Mouse (Mus musculus): ENCODE measurements around the gene Dand5.
"Not testable (repeated sequence)": the region's sequence is repeated elsewhere in the genome, so short reads cannot be mapped to it uniquely, and the experiment has no call there.

Gene Dand5

GRCm38 (mm10) chr8:84839411-84839810 is 16.8 kb upstream of the Dand5 start:
- Histone ChIP-seq H3K36me3 (ENCODE audit: control insufficient read depth, insufficient read depth, low read length, poor library complexity, severe bottlenecking) (peaks cover 35% of the 10 kb centered on the region), H3K27me3 (ENCODE audit: control insufficient read depth, insufficient read depth, low read length, poor library complexity, severe bottlenecking) (no peaks in the 10 kb centered on the region)
- DNase-seq (ENCODE audit: low read depth, low spot score) = no peak

- DNase-seq (ENCODE audit: low read depth, low spot score) = no peak
- no peaks in the 10 kb centered on the region for H3K27me3 ChIP-seq (ENCODE audit: control insufficient read depth, insufficient read depth, low read length, poor library complexity, severe bottlenecking)
These were observed 15.9 kb upstream of the Dand5 start for GRCm38 (mm10) chr8:84838513-84838912.

GRCm38 (mm10) chr8:84837912-84838470 is 15.4 kb upstream of the Dand5 start:
- no peaks in the 10 kb centered on the region for H3K27me3 ChIP-seq (ENCODE audit: control insufficient read depth, insufficient read depth, low read length, poor library complexity, severe bottlenecking)

More at GRCm38 (mm10) chr8:84838513-84838912, 15.9 kb upstream of the Dand5 start:
- peaks cover 29% of the 10 kb centered on the region for H3K36me3 ChIP-seq (ENCODE audit: control insufficient read depth, insufficient read depth, low read length, poor library complexity, severe bottlenecking)

GRCm38 (mm10) chr8:84837149-84837911 is 14.7 kb upstream of the Dand5 start:
- Histone ChIP-seq H3K27me3 (ENCODE audit: control insufficient read depth, insufficient read depth, low read length, poor library complexity, severe bottlenecking) (no peaks in the 10 kb centered on the region), H3K36me3 (ENCODE audit: control insufficient read depth, insufficient read depth, low read length, poor library complexity, severe bottlenecking) (peaks cover 18% of the 10 kb centered on the region)
- no peak for DNase-seq (ENCODE audit: low read depth, low spot score)

More at GRCm38 (mm10) chr8:84837912-84838470, 15.4 kb upstream of the Dand5 start:
- no peak for DNase-seq (ENCODE audit: low read depth, low spot score)
- peaks cover 24% of the 10 kb centered on the region for H3K36me3 ChIP-seq (ENCODE audit: control insufficient read depth, insufficient read depth, low read length, poor library complexity, severe bottlenecking)

DNA sequence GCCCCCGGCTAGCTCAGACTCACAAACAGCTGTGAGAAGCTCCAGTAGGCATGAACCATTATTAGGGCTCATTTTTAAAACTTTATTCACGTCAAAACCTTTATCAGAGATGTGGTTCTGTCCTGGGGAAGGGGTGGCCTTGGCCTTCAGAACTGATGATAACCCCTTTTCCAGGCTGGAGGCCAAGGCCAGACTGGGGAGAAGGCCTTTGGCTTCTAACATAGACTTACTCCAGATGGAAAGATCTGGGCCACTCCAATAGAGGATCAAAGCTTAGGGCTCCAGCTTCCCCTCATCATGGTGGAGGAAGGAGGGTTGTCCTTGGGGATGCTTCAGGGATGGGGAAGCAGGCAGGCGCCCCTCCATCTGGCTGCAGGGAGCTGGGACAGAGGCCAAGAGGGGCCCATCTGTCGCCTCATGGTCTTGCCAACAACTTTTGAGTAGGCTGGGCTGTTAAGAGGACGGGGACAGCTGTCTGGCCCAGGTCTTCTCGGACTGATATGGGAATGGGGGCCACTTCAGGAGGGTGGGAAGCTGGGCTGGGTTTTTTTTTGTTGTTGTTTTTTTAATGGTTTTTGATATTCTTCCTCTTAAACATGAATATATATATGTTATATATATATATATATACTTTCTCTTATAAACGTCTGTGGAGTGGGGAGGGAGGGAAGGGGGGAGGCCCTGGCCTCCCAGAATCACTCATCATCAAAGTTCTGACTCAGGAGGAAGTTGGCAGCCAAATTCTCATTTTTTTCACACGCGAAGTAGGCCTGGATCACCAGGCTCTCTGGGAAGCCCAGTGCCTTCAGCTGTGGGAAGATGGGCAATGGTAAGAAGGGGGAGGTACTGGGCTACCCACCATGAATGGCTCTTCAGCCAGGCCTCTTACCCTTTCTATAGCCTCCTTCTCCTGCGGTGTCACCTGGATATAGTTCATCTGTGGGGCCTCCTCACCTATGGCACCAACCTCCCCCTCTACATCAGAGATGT is 12.5 kb upstream of the Dand5 start:
- Histone ChIP-seq H3K27me3 (ENCODE audit: control insufficient read depth, insufficient read depth, low read length, poor library complexity, severe bottlenecking) (no peaks in the 10 kb centered on the region), H3K36me3 (ENCODE audit: control insufficient read depth, insufficient read depth, low read length, poor library complexity, severe bottlenecking) (peaks cover 13% of the 10 kb centered on the region)
- no peak for DNase-seq (ENCODE audit: low read depth, low spot score)

DNA sequence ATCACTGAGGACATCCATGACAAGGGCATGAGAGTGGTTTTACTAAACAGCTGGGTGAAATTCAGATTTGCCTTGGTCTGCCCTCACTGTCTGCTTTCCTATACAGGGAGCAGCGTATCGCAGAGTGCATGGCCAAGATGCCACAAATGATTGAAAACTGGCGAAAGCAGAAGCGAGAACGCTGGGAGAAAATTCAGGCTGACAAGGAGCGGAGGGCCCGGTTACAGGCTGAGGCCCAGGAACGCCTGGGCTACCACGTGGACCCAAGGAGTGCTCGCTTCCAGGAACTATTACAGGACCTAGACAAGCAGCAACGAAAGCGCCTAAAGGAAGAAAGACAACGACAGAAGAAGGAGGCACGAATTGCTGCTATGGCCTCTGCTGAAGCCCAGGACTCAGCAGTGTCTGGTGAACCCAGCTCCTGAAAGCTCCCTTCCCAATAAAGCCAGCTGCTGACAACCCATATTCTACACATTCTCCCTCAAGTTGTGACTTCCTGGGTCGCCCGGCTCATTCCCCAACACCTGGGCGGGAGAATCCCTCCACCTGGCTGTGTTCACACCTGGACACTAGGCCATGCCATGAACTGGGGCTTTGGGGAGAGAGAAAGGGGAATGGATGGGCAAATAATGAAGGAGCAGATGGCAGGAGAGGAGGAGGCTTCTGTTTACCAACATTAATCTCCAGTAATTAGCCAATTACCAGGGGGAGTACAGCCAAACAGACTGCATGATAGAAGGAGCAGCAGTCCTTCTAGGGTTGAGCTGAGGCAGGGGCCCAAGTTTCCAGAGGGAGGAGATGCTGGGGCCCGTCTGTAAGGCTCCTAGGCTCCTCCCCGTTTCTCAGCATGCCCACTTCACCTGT is 11.6 kb upstream of the Dand5 start:
- Histone ChIP-seq H3K27me3 (ENCODE audit: control insufficient read depth, insufficient read depth, low read length, poor library complexity, severe bottlenecking) (no peaks in the 10 kb centered on the region), H3K36me3 (ENCODE audit: control insufficient read depth, insufficient read depth, low read length, poor library complexity, severe bottlenecking) (peaks cover 13% of the 10 kb centered on the region)
- DNase-seq (ENCODE audit: low read depth, low spot score) = no peak

- Histone ChIP-seq H3K27me3 (ENCODE audit: control insufficient read depth, insufficient read depth, low read length, poor library complexity, severe bottlenecking) (no peaks in the 10 kb centered on the region), H3K36me3 (ENCODE audit: control insufficient read depth, insufficient read depth, low read length, poor library complexity, severe bottlenecking) (peaks cover 13% of the 10 kb centered on the region)
- no peak for DNase-seq (ENCODE audit: low read depth, low spot score)
These were observed 10.4 kb upstream of the Dand5 start for GRCm38 (mm10) chr8:84832759-84833742.

GRCm38 (mm10) chr8:84832034-84832717 is 9.6 kb upstream of the Dand5 start:
- DNase-seq (ENCODE audit: low read depth, low spot score) = peak; percentile 86
- Histone ChIP-seq H3K27me3 (ENCODE audit: control insufficient read depth, insufficient read depth, low read length, poor library complexity, severe bottlenecking) (no peaks in the 10 kb centered on the region; the same call in 1 of the 2 replicates), H3K36me3 (ENCODE audit: control insufficient read depth, insufficient read depth, low read length, poor library complexity, severe bottlenecking) (peaks cover 8% of the 10 kb centered on the region)

- Histone ChIP-seq H3K36me3 (ENCODE audit: control insufficient read depth, insufficient read depth, low read length, poor library complexity, severe bottlenecking) (peaks cover 8% of the 10 kb centered on the region), H3K27me3 (ENCODE audit: control insufficient read depth, insufficient read depth, low read length, poor library complexity, severe bottlenecking) (no peaks in the 10 kb centered on the region; the same call in 1 of the 2 replicates)
- DNase-seq (ENCODE audit: low read depth, low spot score) = peak; percentile 81
These were observed 8.9 kb upstream of the Dand5 start, which contains the start of gene Gadd45gip1 for GRCm38 (mm10) chr8:84831490-84831889. Gene Gadd45gip1 (plus strand): TSS chr8:84831522.

DNA sequence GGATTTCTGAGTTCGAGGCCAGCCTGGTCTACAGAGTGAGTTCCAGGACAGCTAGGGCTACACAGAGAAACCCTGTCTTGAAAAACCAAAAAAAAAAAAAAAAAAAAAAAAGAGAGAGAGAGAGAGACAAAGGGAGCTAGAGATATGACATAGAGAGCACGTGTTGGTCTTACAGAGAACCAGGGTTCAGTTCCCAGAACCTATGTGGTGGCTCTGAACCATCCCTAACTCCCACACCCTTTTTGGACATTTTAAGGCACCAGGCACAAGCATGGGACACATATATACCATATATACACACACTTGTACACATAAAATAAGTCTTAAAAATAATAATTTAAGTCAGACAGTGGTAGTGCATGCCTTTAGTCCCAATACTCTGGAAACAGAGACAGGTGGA is 3.9 kb upstream of the Dand5 start:
- H3K36me3 ChIP-seq (ENCODE audit: control insufficient read depth, insufficient read depth, low read length, poor library complexity, severe bottlenecking); DNase-seq (ENCODE audit: low read depth, low spot score); H3K27me3 ChIP-seq (ENCODE audit: control insufficient read depth, insufficient read depth, low read length, poor library complexity, severe bottlenecking): not testable (repeated sequence)

DNA sequence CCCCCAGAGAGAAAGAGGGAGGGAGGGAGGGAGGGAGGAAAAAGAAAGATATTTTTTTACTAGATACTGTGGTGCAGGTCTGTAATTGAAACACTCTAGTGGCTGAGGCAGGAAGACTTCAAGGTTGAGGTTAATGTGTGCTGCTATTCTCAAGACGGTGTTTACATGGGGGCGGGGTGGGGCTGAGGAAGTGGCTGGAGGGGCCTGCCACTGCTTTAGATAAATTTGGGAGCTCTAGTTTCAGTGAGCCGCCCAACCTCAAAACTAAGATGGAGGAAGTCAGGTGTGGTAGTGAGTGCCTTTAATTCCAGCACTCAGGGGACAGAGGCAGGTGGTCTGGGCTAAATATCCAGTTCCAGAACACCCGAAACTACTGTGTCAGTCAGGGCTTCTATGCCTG is 3.0 kb upstream of the Dand5 start:
- H3K27me3 ChIP-seq (ENCODE audit: control insufficient read depth, insufficient read depth, low read length, poor library complexity, severe bottlenecking) = no peaks in the 10 kb centered on the region; the same call in 1 of the 2 replicates
- peak; percentile 31 for DNase-seq (ENCODE audit: low read depth, low spot score)
- H3K36me3 ChIP-seq (ENCODE audit: control insufficient read depth, insufficient read depth, low read length, poor library complexity, severe bottlenecking) = no peaks in the 10 kb centered on the region

GRCm38 (mm10) chr8:84823653-84824052 is 1.0 kb upstream of the Dand5 start:
- peak; percentile 83 for DNase-seq (ENCODE audit: low read depth, low spot score)
- H3K36me3 ChIP-seq (ENCODE audit: control insufficient read depth, insufficient read depth, low read length, poor library complexity, severe bottlenecking) = no peaks in the 10 kb centered on the region
- no peaks in the 10 kb centered on the region; the same call in 1 of the 2 replicates for H3K27me3 ChIP-seq (ENCODE audit: control insufficient read depth, insufficient read depth, low read length, poor library complexity, severe bottlenecking)

All from splenic B cell, adult 2 months (primary cell).